Mouse (Mus musculus) neutrophil, adult 5-6 weeks (primary cell): ENCODE measurements around the gene Klk1b26. TPM values are rescaled to one million over a fixed set of nuclear protein-coding genes. Genes with fewer than 3 reads are reported as not detected.
"Not testable (repeated sequence)": the region's sequence is repeated elsewhere in the genome, so short reads cannot be mapped to it uniquely, and the experiment has no call there.

Experiments
- ATAC-seq: fragments of 151-379, 151-347 bp; 2 replicates; pipeline ENCODE4 v1.8.0; 2017; ENCODE audit warnings: mild to moderate bottlenecking, moderate TSS enrichment; ENCODE audit not compliant: insufficient number of reproducible peaks, poor library complexity, low FRiP score, severe bottlenecking; ENCODE audit errors: extremely low read depth
- total RNA-seq: library from RNA; stranded (forward); fragments of 200-1000 nt; gene quantifications from 2 replicates; pipeline ENCODE4 v1.2.3, GENCODE M21; 2017

Klk1b26 gene
- total RNA-seq, result not detected in 2 replicates

- not testable (repeated sequence) for ATAC-seq
These were observed at the start of gene Klk1b26 for GRCm38 (mm10) chr7:44011868-44012267. Gene Klk1b26 (plus strand): TSS chr7:44012168.

- ATAC-seq, result no peak
These were observed 45.5 kb upstream of the Klk1b26 start, which contains the start of gene Klk1b1 for GRCm38 (mm10) chr7:43966451-43966850. Gene Klk1b1 (plus strand): TSS chr7:43966751.

GRCm38 (mm10) chr7:43967058-43967457, 44.9 kb upstream of the Klk1b26 start:
- no peak for ATAC-seq

GRCm38 (mm10) chr7:43967612-43968011, 44.4 kb upstream of the Klk1b26 start:
- ATAC-seq, result no peak

GRCm38 (mm10) chr7:43975761-43976160, 36.2 kb upstream of the Klk1b26 start, which contains the start of gene Klk1b9:
Gene Klk1b9 (plus strand): TSS chr7:43976061.
- ATAC-seq, result not testable (repeated sequence)

GRCm38 (mm10) chr7:43985657-43986056, 26.3 kb upstream of the Klk1b26 start:
- ATAC-seq, result no peak

- not testable (repeated sequence) for ATAC-seq
These were observed 17.1 kb upstream of the Klk1b26 start for GRCm38 (mm10) chr7:43994821-43995220.

GRCm38 (mm10) chr7:43995577-43995976, 16.4 kb upstream of the Klk1b26 start, which contains the start of gene Klk1b11:
Gene Klk1b11 (plus strand): TSS chr7:43995877.
- ATAC-seq, result not testable (repeated sequence)

GRCm38 (mm10) chr7:44004847-44005246, 7.1 kb upstream of the Klk1b26 start:
- ATAC-seq, result no peak

GRCm38 (mm10) chr7:44014666-44015065, 2.7 kb downstream of the Klk1b26 start:
- not testable (repeated sequence) for ATAC-seq

GRCm38 (mm10) chr7:44015071-44015470, 3.1 kb downstream of the Klk1b26 start:
- no peak for ATAC-seq

- ATAC-seq, result not testable (repeated sequence)
These were observed 40.0 kb downstream of the Klk1b26 start, which contains the start of gene Klk1b27 for GRCm38 (mm10) chr7:44051990-44052389. Gene Klk1b27 (plus strand): TSS chr7:44052290.

Other genes starting within 250 kb of the Klk1b26 start
- not detected in 2 replicates for gene Klk12, start 243.3 kb upstream of the Klk1b26 start, total RNA-seq
- not detected in 2 replicates for gene Klk11, start 237.6 kb upstream of the Klk1b26 start, total RNA-seq
- gene Klk10, start 231.1 kb upstream of the Klk1b26 start, total RNA-seq, result 0.35 TPM in 1 of 2 replicates, not detected in the other
- not detected in 2 replicates for gene Klk9, start 220.3 kb upstream of the Klk1b26 start, total RNA-seq
- gene Klk8, start 214.6 kb upstream of the Klk1b26 start, total RNA-seq, result 4.1 TPM in 2 replicates
- not detected in 2 replicates for gene Klk7, start 200.9 kb upstream of the Klk1b26 start, total RNA-seq
- gene Klk6, start 187.7 kb upstream of the Klk1b26 start, total RNA-seq, result not detected in 2 replicates
- not detected in 2 replicates for gene Klk5, start 170.2 kb upstream of the Klk1b26 start, total RNA-seq
- gene Klk4, start 131.0 kb upstream of the Klk1b26 start, total RNA-seq, result not detected in 2 replicates
- gene Klk15, start 78.4 kb upstream of the Klk1b26 start, total RNA-seq, result not detected in 2 replicates
- not detected in 2 replicates for gene Klk1b8, start 61.5 kb upstream of the Klk1b26 start, total RNA-seq
- gene Klk1b1, start 45.4 kb upstream of the Klk1b26 start, total RNA-seq, result not detected in 2 replicates
- gene Klk1b9, start 36.1 kb upstream of the Klk1b26 start, total RNA-seq, result not detected in 2 replicates
- not detected in 2 replicates for gene Klk1b11, start 16.3 kb upstream of the Klk1b26 start, total RNA-seq
- gene Klk1b27, start 40.1 kb downstream of the Klk1b26 start, total RNA-seq, result not detected in 2 replicates
- gene Klk1b21, start 90.2 kb downstream of the Klk1b26 start, total RNA-seq, result not detected in 2 replicates
- gene Klk1b22, start 100.5 kb downstream of the Klk1b26 start, total RNA-seq, result not detected in 2 replicates
- gene Klk1b16, start 124.6 kb downstream of the Klk1b26 start, total RNA-seq, result not detected in 2 replicates
- not detected in 2 replicates for gene Klk1b24, start 176.1 kb downstream of the Klk1b26 start, total RNA-seq
- not detected in 2 replicates for gene Klk1b3, start 186.0 kb downstream of the Klk1b26 start, total RNA-seq
- gene Klk1b4, start 195.3 kb downstream of the Klk1b26 start, total RNA-seq, result not detected in 2 replicates
- gene Klk1b5, start 203.8 kb downstream of the Klk1b26 start, total RNA-seq, result not detected in 2 replicates
- not detected in 2 replicates for gene Klk1, start 213.2 kb downstream of the Klk1b26 start, total RNA-seq
- gene Gm36864, start 224.0 kb downstream of the Klk1b26 start, total RNA-seq, result not detected in 2 replicates
- gene 1700028J19Rik, start 234.5 kb downstream of the Klk1b26 start, total RNA-seq, result 1.4 TPM in 1 of 2 replicates, not detected in the other
- gene 2410002F23Rik, start 234.6 kb downstream of the Klk1b26 start, total RNA-seq, result 55.9 and 59.7 TPM in 2 replicates
- not detected in 2 replicates for gene Acp4, start 245.2 kb downstream of the Klk1b26 start, total RNA-seq
- gene Gm15517, start 249.3 kb downstream of the Klk1b26 start, total RNA-seq, result not detected in 2 replicates